Mouse (Mus musculus) C2C12 (cell line): ENCODE results near the gene Plcg1.

ENCODE experiments used
- CTCF ChIP-seq: IDR thresholded peaks from one replicate; pipeline ENCODE4 v1.5.1; 2011; ENCODE audit not compliant: control insufficient read depth, insufficient read depth, insufficient read length
- USF1 ChIP-seq: IDR thresholded peaks from one replicate; pipeline ENCODE4 v1.6.1; 2011; ENCODE audit warnings: low read depth, mild to moderate bottlenecking, control low read depth, moderate library complexity

DNA sequence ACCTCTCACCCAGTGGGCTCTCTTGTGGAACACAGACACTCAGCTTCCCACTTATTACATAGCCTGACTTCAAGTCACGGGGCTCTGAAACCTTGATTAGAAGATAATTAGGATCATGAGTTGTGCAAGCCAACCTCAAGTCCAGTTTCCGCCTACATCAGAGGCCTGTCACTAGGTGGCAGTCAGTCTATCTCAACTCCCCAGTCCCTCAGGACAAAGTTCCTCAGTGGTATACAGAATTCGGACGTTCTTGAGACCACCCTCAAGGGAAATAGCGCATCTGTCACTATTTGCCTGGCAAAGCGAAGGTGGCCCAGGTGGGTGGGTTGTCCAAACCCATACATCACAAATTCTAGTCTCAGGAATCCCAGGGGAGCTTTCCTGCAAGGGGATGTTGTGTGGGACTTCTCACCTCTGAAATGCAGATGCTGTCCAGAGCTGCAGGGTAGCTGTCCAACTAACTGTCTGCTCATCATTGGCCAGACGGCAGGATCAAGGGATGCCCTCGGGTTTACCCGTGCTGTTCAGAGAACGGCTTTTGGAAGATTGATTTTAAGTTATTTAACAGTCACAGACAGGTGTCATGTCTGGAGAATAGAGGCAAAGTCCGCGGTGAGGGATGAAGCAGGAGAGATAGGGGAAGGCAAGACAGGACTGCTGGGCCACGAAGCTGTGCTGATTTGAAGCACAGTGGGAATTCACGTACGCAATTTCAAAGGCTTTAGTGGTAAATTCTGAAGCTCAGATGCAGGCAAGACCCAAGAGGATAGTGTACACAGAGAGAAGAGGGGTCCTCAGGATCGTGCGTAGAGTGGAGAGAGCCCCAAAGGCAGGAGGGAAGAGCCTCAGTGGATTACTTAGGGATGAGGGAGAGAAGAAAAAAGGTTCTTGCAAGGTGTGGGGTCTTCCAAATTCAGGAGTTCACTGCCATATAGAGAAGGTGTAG, 976 bp upstream of the Plcg1 start:
- TF ChIP-seq CTCF (peak; percentile 36), USF1 (no peak)
